ENCODE assay signal across 8 mouse cellular contexts in genomic region chr13:96670019-96670405, GRCm38 (mm10). TPM values are rescaled to one million over a fixed set of nuclear protein-coding genes. Genes with fewer than 3 reads are reported as not detected.
DNase-seq lines count a peak whose midpoint lies in the region; ATAC-seq and TF ChIP-seq lines count a peak whose summit lies in the region.

No protein-coding gene starts in this region.

- no peak for DNase-seq in kidney, adult 9 months
- no peak for DNase-seq in hindbrain, embryonic 11.5 days (ENCODE audit: low spot score)
- no peak for DNase-seq in T-cell, adult 2 months (ENCODE audit: low spot score)
- no peak for DNase-seq in cerebellum, postnatal 4 days (ENCODE audit: low spot score in 2 of 2)
- DNase-seq in adrenal gland, adult 18-20 months (ENCODE audit: low spot score in 2 of 2): no peak

- peak overlapping the region; percentile 75 for H3K4me2 ChIP-seq in kidney, embryonic 16.5 days (replicated peaks; ENCODE audit: low read depth, low read length)
- H3K4me2 ChIP-seq in hindbrain, embryonic 11.5 days (replicated peaks; ENCODE audit: low read depth, low read length): peak overlapping the region; percentile 66
- peak overlapping the region; percentile 91 for H3K4me2 ChIP-seq in midbrain, embryonic 13.5 days (replicated peaks)

- no peak for TF ChIP-seq POLR2A in bone marrow macrophage, adult 2 months (IDR thresholded peaks at IDR 0.05; ENCODE audit: borderline replicate concordance, low read depth, low read length)

- no peaks in the 10 kb centered on the region for H3K27me3 ChIP-seq in kidney, embryonic 16.5 days (ENCODE audit: insufficient read depth, low read length)
- H3K27me3 ChIP-seq in hindbrain, embryonic 11.5 days (ENCODE audit: control insufficient read depth, insufficient read depth, low read length): no peaks in the 10 kb centered on the region
- no peaks in the 10 kb centered on the region for H3K27me3 ChIP-seq in midbrain, embryonic 13.5 days

- H3K9me3 ChIP-seq in kidney, embryonic 16.5 days (ENCODE audit: low read length): no peaks in the 10 kb centered on the region
- H3K9me3 ChIP-seq in hindbrain, embryonic 11.5 days (ENCODE audit: control insufficient read depth, low read length): no peaks in the 10 kb centered on the region
- H3K9me3 ChIP-seq in midbrain, embryonic 13.5 days: no peaks in the 10 kb centered on the region

- H3K27ac ChIP-seq in kidney, embryonic 16.5 days (ENCODE audit: low read length): peak overlapping the region; percentile 90
- H3K27ac ChIP-seq in bone marrow macrophage, adult 2 months (ENCODE audit: insufficient read depth, low read depth, low read length): peak overlapping the region; percentile 85
- peak overlapping the region; percentile 96 for H3K27ac ChIP-seq in hindbrain, embryonic 11.5 days (ENCODE audit: low read depth, low read length)
- H3K27ac ChIP-seq in midbrain, embryonic 13.5 days: peak overlapping the region; percentile 99

- WGBS in kidney, embryonic 16.5 days: under 1% methylated on average over 13 of the region's 13 CpGs
- WGBS in hindbrain, embryonic 11.5 days: 7% methylated on average over 13 of the region's 13 CpGs
- WGBS in midbrain, embryonic 13.5 days: 3% methylated on average over 13 of the region's 13 CpGs

- ATAC-seq in kidney, embryonic 16.5 days (ENCODE audit: low FRiP score, low TSS enrichment): no peak
- no peak for ATAC-seq in hindbrain, embryonic 11.5 days (ENCODE audit: low FRiP score)
- ATAC-seq in midbrain, embryonic 13.5 days: no peak

- peaks cover 29% of the 10 kb centered on the region for H3K4me1 ChIP-seq in kidney, embryonic 16.5 days (ENCODE audit: insufficient read depth, low read length)
- peaks cover 22% of the 10 kb centered on the region for H3K4me1 ChIP-seq in bone marrow macrophage, adult 2 months (ENCODE audit: control insufficient read depth, insufficient read depth, low read length)
- H3K4me1 ChIP-seq in hindbrain, embryonic 11.5 days (replicated peaks; ENCODE audit: control insufficient read depth, insufficient read depth, low read length): 0 out of 2 replicates have a peak, but pooled peaks cover 3% of the 10 kb centered on the region
- peaks cover 46% of the 10 kb centered on the region for H3K4me1 ChIP-seq in midbrain, embryonic 13.5 days (replicated peaks)

- H3K4me3 ChIP-seq in kidney, embryonic 16.5 days (ENCODE audit: low read length): peak overlapping the region; percentile 98
- H3K4me3 ChIP-seq in bone marrow macrophage, adult 2 months (ENCODE audit: insufficient read depth, low read length): peak overlapping the region; percentile 89
- H3K4me3 ChIP-seq in hindbrain, embryonic 11.5 days (ENCODE audit: low read depth, low read length): peak overlapping the region; percentile 98
- H3K4me3 ChIP-seq in midbrain, embryonic 13.5 days (replicated peaks): peak overlapping the region; percentile 99

- no peak for TF ChIP-seq CTCF in bone marrow macrophage, adult 2 months (IDR thresholded peaks at IDR 0.05; ENCODE audit: low read depth, low read length)

- H3K36me3 ChIP-seq in kidney, embryonic 16.5 days (ENCODE audit: insufficient read depth, low read length): peaks cover 11% of the 10 kb centered on the region
- H3K36me3 ChIP-seq in hindbrain, embryonic 11.5 days (ENCODE audit: control insufficient read depth, insufficient read depth, low read length): no peaks in the 10 kb centered on the region
- peaks cover 14% of the 10 kb centered on the region for H3K36me3 ChIP-seq in midbrain, embryonic 13.5 days

- H3K9ac ChIP-seq in kidney, embryonic 16.5 days (replicated peaks; ENCODE audit: low read length): peak overlapping the region; percentile 95
- H3K9ac ChIP-seq in hindbrain, embryonic 11.5 days (ENCODE audit: low read depth, low read length): peak overlapping the region; percentile 99
- peak overlapping the region; percentile 99 for H3K9ac ChIP-seq in midbrain, embryonic 13.5 days (replicated peaks)

RNA-seq across cellular contexts. Expression of gene Hmgcr, which starts 0.7 kb away (rescaled TPM):
- 57.1 and 65.6 TPM in 2 replicates for polyA plus RNA-seq in kidney, embryonic 16.5 days (2015; fragmentation: Nextera tagmentation; extraction: Ambion mirVana)
- polyA plus RNA-seq in bone marrow macrophage, adult 2 months (2012; ENCODE audit: insufficient read depth, insufficient read length, missing spikeins): 19.5 and 26.5 TPM in 2 replicates
- 199 and 238 TPM in 2 replicates for polyA plus RNA-seq in hindbrain, embryonic 11.5 days (2014; fragmentation: Nextera tagmentation; extraction: Ambion mirVana)
- 178 and 203 TPM in 2 replicates for polyA plus RNA-seq in midbrain, embryonic 13.5 days (2015; fragmentation: Nextera tagmentation; extraction: Ambion mirVana)
- total RNA-seq in adrenal gland, adult 18-20 months (2021): 100 to 1,000 TPM in 1 of 2 experiments, 10 to 100 TPM in 1; 54.0 to 187 TPM
